Mouse (Mus musculus) heart, postnatal 25 days (tissue): ENCODE data around the gene Sars. TPM values are rescaled to one million over a fixed set of nuclear protein-coding genes. Genes with fewer than 3 reads are reported as not detected.

Source experiments
- DNase-seq: peaks from one replicate; pipeline ENCODE4 v3.0.0; 2022; ENCODE audit warnings: low spot score
- intact Hi-C: fragments of 180-260 bp; cut with DNase I; formaldehyde crosslinking; loops from one replicate; pipeline ENCODE4 v1.15.1; 2025
- total RNA-seq, 2 experiments: library from RNA; stranded (reverse); gene quantifications; 2 replicates each; pipeline ENCODE4 v1.2.3; 2021

The Sars gene
- 10 to 100 TPM; 80.8 to 81.5 TPM for total RNA-seq

- peak; percentile 86 for DNase-seq
- intact Hi-C loops = loop anchor here (5.0 kb wide), 1 partner anchor 43 kb away; no protein-coding TSS in a partner anchor
These were observed at the start of gene Sars for GRCm38 (mm10) chr3:108444698-108445365. Gene Sars, minus strand, starts transcription at chr3:108445209.

- no peak for DNase-seq
- intact Hi-C loops = no loop called here
These were observed 45.0 kb upstream of the Sars start for GRCm38 (mm10) chr3:108489968-108490367.

GRCm38 (mm10) chr3:108484749-108485148 is 39.7 kb upstream of the Sars start:
- no peak for DNase-seq
- intact Hi-C loops = no loop called here

GRCm38 (mm10) chr3:108478800-108479199 is 33.8 kb upstream of the Sars start:
- no peak for DNase-seq
- intact Hi-C loops = no loop called here

GRCm38 (mm10) chr3:108476761-108477619 is 32.0 kb upstream of the Sars start:
- no peak for DNase-seq
- intact Hi-C loops = no loop called here

GRCm38 (mm10) chr3:108475496-108475895 is 30.5 kb upstream of the Sars start:
- intact Hi-C loops = no loop called here
- no peak for DNase-seq

GRCm38 (mm10) chr3:108474969-108475368 is 30.0 kb upstream of the Sars start:
- no peak for DNase-seq
- intact Hi-C loops = no loop called here

- no peak for DNase-seq
- intact Hi-C loops = no loop called here
These were observed 22.8 kb upstream of the Sars start for GRCm38 (mm10) chr3:108467760-108468159.

- intact Hi-C loops = no loop called here
- no peak for DNase-seq
These were observed 21.4 kb upstream of the Sars start for GRCm38 (mm10) chr3:108466425-108466824.

- DNase-seq = no peak
- intact Hi-C loops = no loop called here
These were observed 13.9 kb upstream of the Sars start for GRCm38 (mm10) chr3:108458866-108459265.

GRCm38 (mm10) chr3:108458380-108458779 is 13.4 kb upstream of the Sars start:
- intact Hi-C loops = no loop called here
- DNase-seq = no peak

GRCm38 (mm10) chr3:108454172-108454571 is 9.2 kb upstream of the Sars start:
- intact Hi-C loops = no loop called here

GRCm38 (mm10) chr3:108451969-108452368 is 7.0 kb upstream of the Sars start:
- intact Hi-C loops = no loop called here
- DNase-seq = no peak

More at GRCm38 (mm10) chr3:108454172-108454571, 9.2 kb upstream of the Sars start:
- DNase-seq = no peak

GRCm38 (mm10) chr3:108445366-108445705 is 327 bp upstream of the Sars start:
- DNase-seq = no peak
- intact Hi-C loops = loop anchor here (5.0 kb wide), 1 partner anchor 43 kb away; no protein-coding TSS in a partner anchor

- no peak for DNase-seq
- intact Hi-C loops = no loop called here
These were observed 980 bp downstream of the Sars start for GRCm38 (mm10) chr3:108444029-108444428.

- DNase-seq = no peak
- intact Hi-C loops = no loop called here
These were observed 8.7 kb downstream of the Sars start for GRCm38 (mm10) chr3:108436380-108436714.

GRCm38 (mm10) chr3:108435701-108436379 is 9.2 kb downstream of the Sars start:
- DNase-seq = no peak
- intact Hi-C loops = no loop called here

GRCm38 (mm10) chr3:108433881-108434495 is 11.0 kb downstream of the Sars start:
- intact Hi-C loops = no loop called here
- DNase-seq = no peak

GRCm38 (mm10) chr3:108433188-108433880 is 11.7 kb downstream of the Sars start:
- DNase-seq = no peak
- intact Hi-C loops = no loop called here
